Comparison of ENCODE assay signal across 9 mouse cellular contexts in the genomic region with DNA sequence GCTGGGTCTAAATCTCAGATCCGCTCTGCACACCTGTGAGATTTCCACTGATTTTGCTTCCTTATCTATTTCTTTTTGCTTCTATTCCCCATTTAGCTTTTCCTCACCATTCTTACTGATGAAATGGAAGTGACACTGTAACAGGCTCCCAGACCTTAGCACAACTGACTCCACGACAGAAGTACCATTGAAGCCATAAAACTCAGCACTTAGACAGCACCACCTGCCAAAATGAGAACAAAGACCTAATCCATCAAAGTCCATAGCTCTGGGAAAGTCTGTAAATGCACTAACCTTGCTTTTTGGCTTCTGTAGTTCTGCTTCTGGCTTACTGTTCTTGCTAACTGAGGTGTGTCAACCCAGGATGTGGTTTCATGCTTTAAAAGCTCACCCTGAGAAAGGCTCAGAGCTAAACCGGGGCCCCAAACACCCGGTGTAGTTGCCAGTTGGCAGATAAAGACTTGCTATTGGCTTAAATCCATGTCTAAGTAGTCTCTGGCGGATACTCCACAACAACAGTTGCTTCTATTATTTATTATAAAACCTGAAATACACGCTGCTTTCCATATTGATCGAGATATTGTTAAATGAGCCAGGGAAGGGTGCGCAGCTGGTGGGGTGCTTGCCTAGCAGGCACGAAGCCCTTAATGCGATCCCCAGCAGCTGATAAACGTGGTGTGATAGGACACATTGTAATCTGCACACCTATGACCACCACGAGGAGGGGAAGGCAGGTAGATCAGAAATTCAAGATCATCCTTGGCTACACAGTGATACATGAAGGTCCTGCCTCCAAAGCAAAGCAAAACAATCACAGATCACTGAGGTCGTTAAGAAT.
DNase-seq lines count a peak whose midpoint lies in the region; ATAC-seq and TF ChIP-seq lines count a peak whose summit lies in the region.
"Had no signal": no experiment of that assay in that cellular context is flagged by ENCODE, and none has a peak within 500 bp of the region (broad histone marks: within the 10 kb centered on the region; RNA-seq: fewer than 3 reads in every experiment).

No protein-coding gene starts in this region.

- WGBS in limb, embryonic 14.5 days, result 69% methylated on average over 13 of the region's 13 CpGs
- 81% methylated on average over 13 of the region's 13 CpGs for WGBS in limb, embryonic 10.5 days

- H3K9ac ChIP-seq in limb, embryonic 14.5 days (ENCODE audit: low read depth, low read length, severe bottlenecking), result no peak overlapping the region
- H3K9ac ChIP-seq: limb, embryonic 13.5 days had no signal

- intact Hi-C loops in left cerebral cortex, postnatal 36 days (cut with DNase I), result no loop called here

- no peaks in the 10 kb centered on the region for H3K4me1 ChIP-seq in limb, embryonic 14.5 days (ENCODE audit: control insufficient read depth, insufficient read depth, low read length)
- H3K4me1 ChIP-seq in limb, embryonic 10.5 days, result no peaks in the 10 kb centered on the region
- H3K4me1 ChIP-seq: limb, embryonic 13.5 days had no signal

- ATAC-seq in limb, embryonic 14.5 days (ENCODE audit: low FRiP score, low read depth), result no peak

- no peak overlapping the region for H3K27ac ChIP-seq in limb, embryonic 14.5 days (replicated peaks; ENCODE audit: low read depth, low read length)
- H3K27ac ChIP-seq in limb, embryonic 10.5 days, result no peak overlapping the region
- H3K27ac ChIP-seq: limb, embryonic 13.5 days had no signal

- no peaks in the 10 kb centered on the region for H3K9me3 ChIP-seq in limb, embryonic 14.5 days (ENCODE audit: control insufficient read depth, low read length)
- no peaks in the 10 kb centered on the region for H3K9me3 ChIP-seq in limb, embryonic 10.5 days (replicated peaks)
- H3K9me3 ChIP-seq: limb, embryonic 13.5 days had no signal

- no peak overlapping the region for H3K4me3 ChIP-seq in limb, embryonic 14.5 days (replicated peaks; ENCODE audit: low read length)
- no peak overlapping the region for H3K4me3 ChIP-seq in limb, embryonic 10.5 days
- H3K4me3 ChIP-seq: limb, embryonic 13.5 days had no signal

- H3K27me3 ChIP-seq in limb, embryonic 14.5 days (ENCODE audit: control insufficient read depth, insufficient read depth, low read length), result no peaks in the 10 kb centered on the region
- no peaks in the 10 kb centered on the region for H3K27me3 ChIP-seq in limb, embryonic 10.5 days (ENCODE audit: low read depth, poor library complexity, severe bottlenecking)
- H3K27me3 ChIP-seq: limb, embryonic 13.5 days had no signal

- peak; percentile 21 for DNase-seq in limb, embryonic 14.5 days (ENCODE audit: low spot score)
- no peak for DNase-seq in limb, embryonic 10.5 days (ENCODE audit: low spot score)
- peak; percentile 5 for DNase-seq in c-Kit-positive CD71-negative TER-119-negative erythroid progenitor cells, embryonic 14.5 days (ENCODE audit: low read depth)
- DNase-seq in layer of hippocampus, postnatal 14 days (ENCODE audit: low spot score in 2 of 2), result peak; percentile 15 to 42
- peak; percentile 59 to 77 for DNase-seq in thymus, adult 18-20 months
- DNase-seq in embryo, embryonic 11 days, result no peak
- no peak for DNase-seq in left cerebral cortex, adult 18-20 months (ENCODE audit: low spot score in 2 of 2)
- no peak for DNase-seq in left cerebral cortex, postnatal 36 days (ENCODE audit: low spot score in 2 of 2)

- no peaks in the 10 kb centered on the region for H3K36me3 ChIP-seq in limb, embryonic 14.5 days (ENCODE audit: control insufficient read depth, insufficient read depth, low read length)
- H3K36me3 ChIP-seq in limb, embryonic 10.5 days, result no peaks in the 10 kb centered on the region
- H3K36me3 ChIP-seq: limb, embryonic 13.5 days had no signal

- no peak for TF ChIP-seq POLR2A in limb, embryonic 14.5 days (IDR thresholded peaks at IDR 0.05; ENCODE audit: borderline replicate concordance, extremely low read depth, insufficient read depth, insufficient read length)

- no peak overlapping the region for H3K4me2 ChIP-seq in limb, embryonic 14.5 days (replicated peaks; ENCODE audit: low read depth, low read length, severe bottlenecking)
- H3K4me2 ChIP-seq: limb, embryonic 13.5 days had no signal

Comparison
In these comparisons a context has a peak if more than half of its experiments do, and no peak if none do; other contexts are left out.
1. DNase-seq: peak in limb, embryonic 14.5 days (single experiment), c-Kit-positive CD71-negative TER-119-negative erythroid progenitor cells, embryonic 14.5 days (single experiment), layer of hippocampus, postnatal 14 days (2 of 2) and thymus, adult 18-20 months (2 of 2); none in limb, embryonic 10.5 days (single experiment), embryo, embryonic 11 days (single experiment), left cerebral cortex, adult 18-20 months (0 of 2) and left cerebral cortex, postnatal 36 days (0 of 2).